Mouse (Mus musculus) MEL (cell line): Measurements from ENCODE around the gene Tvp23a. TPM values are rescaled to one million over a fixed set of nuclear protein-coding genes. Genes with fewer than 3 reads are reported as not detected.
A peak's percentile ranks its signal among the peaks of the same experiment; 100 is the strongest.

Source experiments
- DNase-seq: peaks from one replicate; pipeline ENCODE4 v3.0.0; 2011; ENCODE audit warnings: low read depth, low spot score
- H3K27ac ChIP-seq: 2 replicates; pipeline ENCODE4 v1.5.1; 2012; ENCODE audit warnings: low read depth, mild to moderate bottlenecking, control low read depth, low read length, moderate library complexity; ENCODE audit not compliant: control insufficient read depth
- H3K27me3 ChIP-seq, 2 experiments: fragments of 150-350 bp in 1 of 2; sonication (generic) in 1 of 2; 2 replicates each; pipeline ENCODE4 v1.6.1; 2012; ENCODE audit warnings: low read length in 2 of 2, mild to moderate bottlenecking in 2 of 2, improper control_type of control experiment in 1 of 2, moderate library complexity in 1 of 2; ENCODE audit not compliant: insufficient read depth in 2 of 2, control insufficient read depth in 1 of 2
- H3K36me3 ChIP-seq, 2 experiments: 2 replicates each; pipeline ENCODE4 v1.6.1; 2012 to 2014; ENCODE audit warnings: low read length in 2 of 2, improper control_type of control experiment in 1 of 2, inconsistent platforms in 1 of 2, mild to moderate bottlenecking in 1 of 2; ENCODE audit not compliant: insufficient read depth in 2 of 2, control insufficient read depth in 1 of 2
- H3K4me1 ChIP-seq, 2 experiments: fragments of 150-350 bp in 1 of 2; sonication (generic) in 1 of 2; 2 replicates each; pipeline ENCODE4 v1.6.1; 2012; ENCODE audit warnings: low read length in 2 of 2, improper control_type of control experiment in 1 of 2, mild to moderate bottlenecking in 1 of 2; ENCODE audit not compliant: insufficient read depth in 2 of 2, control insufficient read depth in 1 of 2
- H3K4me3 ChIP-seq, 2 experiments: fragments of 150-350 bp in 1 of 2; sonication (generic) in 1 of 2; 2 replicates each; pipeline ENCODE4 v1.5.1; 2012; ENCODE audit warnings: low read depth in 2 of 2, low read length in 2 of 2, mild to moderate bottlenecking in 2 of 2, moderate library complexity in 2 of 2, control low read depth in 1 of 2, improper control_type of control experiment in 1 of 2; ENCODE audit not compliant: control insufficient read depth in 1 of 2, insufficient read depth in 1 of 2
- H3K79me2 ChIP-seq: 2 replicates; pipeline ENCODE4 v1.6.1; 2012; ENCODE audit warnings: mild to moderate bottlenecking, low read length, moderate library complexity; ENCODE audit not compliant: control insufficient read depth, poor library complexity, insufficient read depth
- H3K9ac ChIP-seq: 2 replicates; pipeline ENCODE4 v1.6.1; 2012; ENCODE audit warnings: low read depth, mild to moderate bottlenecking, control low read depth, low read length, moderate library complexity; ENCODE audit not compliant: control insufficient read depth, poor library complexity, severe bottlenecking
- H3K9me3 ChIP-seq: fragments of 150-350 bp; sonication (generic); replicated peaks from 2 replicates; pipeline ENCODE4 v1.6.1; 2012; ENCODE audit warnings: mild to moderate bottlenecking, low read length, improper control_type of control experiment, moderate library complexity; ENCODE audit not compliant: insufficient read depth
- BHLHE40 ChIP-seq: IDR thresholded peaks from 2 replicates; pipeline ENCODE4 v1.6.1; 2012; ENCODE audit warnings: low read depth, mild to moderate bottlenecking, inconsistent platforms, low read length, improper control_type of control experiment, borderline replicate concordance
- CHD1 ChIP-seq: IDR thresholded peaks from 2 replicates; pipeline ENCODE4 v1.6.1; 2012; ENCODE audit warnings: low read depth, mild to moderate bottlenecking, inconsistent platforms, low read length, improper control_type of control experiment
- CHD2 ChIP-seq: IDR thresholded peaks from 2 replicates; pipeline ENCODE4 v1.6.1; 2011; ENCODE audit warnings: low read length, improper control_type of control experiment
- CTCF ChIP-seq, 3 experiments: IDR thresholded peaks in 2 of 3; conservative IDR thresholded peaks in 1 of 3; 2 replicates each; pipeline ENCODE4 v1.5.1; 2011 to 2012; ENCODE audit warnings: low read length in 3 of 3, low read depth in 2 of 3, mild to moderate bottlenecking in 2 of 3, improper control_type of control experiment in 1 of 3, inconsistent platforms in 1 of 3, mixed read lengths in 1 of 3, moderate library complexity in 1 of 3; ENCODE audit not compliant: control insufficient read depth in 1 of 3, insufficient read depth in 1 of 3, poor library complexity in 1 of 3, severe bottlenecking in 1 of 3
- ELF1 ChIP-seq: IDR thresholded peaks from 2 replicates; pipeline ENCODE4 v1.6.1; 2014; ENCODE audit warnings: low read depth, mild to moderate bottlenecking, inconsistent platforms, low read length, improper control_type of control experiment, moderate library complexity
- EP300 ChIP-seq, 2 experiments: IDR thresholded peaks; 2 replicates each; pipeline ENCODE4 v1.6.1; 2011; ENCODE audit warnings: improper control_type of control experiment in 2 of 2, low read length in 2 of 2, low read depth in 1 of 2, mild to moderate bottlenecking in 1 of 2
- ETS1 ChIP-seq: IDR thresholded peaks from 2 replicates; pipeline ENCODE4 v1.6.1; 2012; ENCODE audit warnings: low read depth, mild to moderate bottlenecking, inconsistent platforms, low read length, improper control_type of control experiment, moderate library complexity
- GABPA ChIP-seq: IDR thresholded peaks from 2 replicates; pipeline ENCODE4 v1.6.1; 2012; ENCODE audit warnings: low read depth, mild to moderate bottlenecking, inconsistent platforms, low read length, improper control_type of control experiment, moderate library complexity
- GATA1 ChIP-seq: IDR thresholded peaks from 2 replicates; pipeline ENCODE4 v1.6.1; 2011; ENCODE audit warnings: low read depth, low read length, improper control_type of control experiment
- HCFC1 ChIP-seq: IDR thresholded peaks from 2 replicates; pipeline ENCODE4 v1.6.1; 2012; ENCODE audit warnings: low read depth, mild to moderate bottlenecking, inconsistent platforms, low read length, improper control_type of control experiment, moderate library complexity
- JUND ChIP-seq: IDR thresholded peaks from 2 replicates; pipeline ENCODE4 v1.6.1; 2011; ENCODE audit warnings: low read depth, mild to moderate bottlenecking, improper control_type of control experiment, low read length
- KAT2A ChIP-seq: conservative IDR thresholded peaks from 2 replicates; pipeline ENCODE4 v1.6.1; 2012; ENCODE audit warnings: low read depth, low read length, improper control_type of control experiment, inconsistent platforms
- MAFK ChIP-seq: IDR thresholded peaks from 2 replicates; pipeline ENCODE4 v1.6.1; 2011; ENCODE audit warnings: low read depth, mild to moderate bottlenecking, low read length, improper control_type of control experiment, borderline replicate concordance
- MEF2A ChIP-seq: IDR thresholded peaks from 2 replicates; pipeline ENCODE4 v1.6.1; 2014; ENCODE audit warnings: low read depth, mild to moderate bottlenecking, inconsistent platforms, low read length, improper control_type of control experiment; ENCODE audit not compliant: poor library complexity, insufficient replicate concordance, severe bottlenecking; ENCODE audit errors: extremely low read depth
- MXI1 ChIP-seq: IDR thresholded peaks from 2 replicates; pipeline ENCODE4 v1.6.1; 2011; ENCODE audit warnings: mild to moderate bottlenecking, low read depth, low read length, improper control_type of control experiment
- MYB ChIP-seq: IDR thresholded peaks from 2 replicates; pipeline ENCODE4 v1.6.1; 2011; ENCODE audit warnings: mild to moderate bottlenecking, low read depth, low read length, improper control_type of control experiment
- MYC ChIP-seq: IDR thresholded peaks from 2 replicates; pipeline ENCODE4 v1.6.1; 2011; ENCODE audit warnings: low read depth, mild to moderate bottlenecking, low read length, improper control_type of control experiment, moderate library complexity
- NELFE ChIP-seq: IDR thresholded peaks from 2 replicates; pipeline ENCODE4 v1.6.1; 2011; ENCODE audit warnings: low read depth, low read length, improper control_type of control experiment
- NRF1 ChIP-seq: IDR thresholded peaks from 2 replicates; pipeline ENCODE4 v1.6.1; 2014; ENCODE audit warnings: low read depth, mild to moderate bottlenecking, inconsistent platforms, low read length, improper control_type of control experiment, moderate library complexity; ENCODE audit not compliant: poor library complexity, insufficient read depth, severe bottlenecking
- POLR2A ChIP-seq, 2 experiments: IDR thresholded peaks; 2 replicates each; pipeline ENCODE4 v1.6.1; 2011 to 2012; ENCODE audit warnings: low read length in 2 of 2, mild to moderate bottlenecking in 2 of 2, control low read depth in 1 of 2, improper control_type of control experiment in 1 of 2, low read depth in 1 of 2, moderate library complexity in 1 of 2; ENCODE audit not compliant: control insufficient read depth in 1 of 2, insufficient read depth in 1 of 2, poor library complexity in 1 of 2
- POLR2AphosphoS2 ChIP-seq: IDR thresholded peaks from 2 replicates; pipeline ENCODE4 v1.6.1; 2011; ENCODE audit warnings: low read length, improper control_type of control experiment
- RCOR1 ChIP-seq: IDR thresholded peaks from 2 replicates; pipeline ENCODE4 v1.6.1; 2012; ENCODE audit warnings: low read depth, mild to moderate bottlenecking, inconsistent platforms, low read length, improper control_type of control experiment
- SIN3A ChIP-seq: IDR thresholded peaks from 2 replicates; pipeline ENCODE4 v1.6.1; 2012; ENCODE audit warnings: low read length, improper control_type of control experiment, inconsistent platforms
- SMC3 ChIP-seq: IDR thresholded peaks from 2 replicates; pipeline ENCODE4 v1.6.1; 2011; ENCODE audit warnings: low read depth, low read length, improper control_type of control experiment
- TAL1 ChIP-seq: IDR thresholded peaks from 2 replicates; pipeline ENCODE4 v1.6.1; 2012; ENCODE audit warnings: mild to moderate bottlenecking, inconsistent platforms, low read length, moderate library complexity, mixed read lengths
- UBTF ChIP-seq: IDR thresholded peaks from 2 replicates; pipeline ENCODE4 v1.6.1; 2012; ENCODE audit warnings: low read depth, mild to moderate bottlenecking, inconsistent platforms, low read length, improper control_type of control experiment, moderate library complexity, borderline replicate concordance; ENCODE audit not compliant: insufficient read depth
- USF2 ChIP-seq, 2 experiments: IDR thresholded peaks; 2 replicates each; pipeline ENCODE4 v1.6.1; 2011 to 2012; ENCODE audit warnings: improper control_type of control experiment in 2 of 2, low read length in 2 of 2, borderline replicate concordance in 1 of 2, inconsistent platforms in 1 of 2, low read depth in 1 of 2, mild to moderate bottlenecking in 1 of 2; ENCODE audit not compliant: insufficient read depth in 1 of 2
- ZC3H11A ChIP-seq: IDR thresholded peaks from 2 replicates; pipeline ENCODE4 v1.6.1; 2012; ENCODE audit warnings: low read depth, mild to moderate bottlenecking, inconsistent platforms, low read length, improper control_type of control experiment
- ZKSCAN1 ChIP-seq: IDR thresholded peaks from 2 replicates; pipeline ENCODE4 v1.6.1; 2012; ENCODE audit warnings: low read depth, mild to moderate bottlenecking, inconsistent platforms, low read length, improper control_type of control experiment, moderate library complexity
- ZMIZ1 ChIP-seq: IDR thresholded peaks from 2 replicates; pipeline ENCODE4 v1.6.1; 2012; ENCODE audit warnings: low read depth, mild to moderate bottlenecking, inconsistent platforms, low read length, improper control_type of control experiment, moderate library complexity
- ZNF384 ChIP-seq: IDR thresholded peaks from 2 replicates; pipeline ENCODE4 v1.6.1; 2012; ENCODE audit warnings: low read depth, mild to moderate bottlenecking, inconsistent platforms, low read length, improper control_type of control experiment
- polyA plus RNA-seq, 2 experiments: library from polyadenylated mRNA; stranded (reverse) in 1 of 2; unstranded in 1 of 2; fragments of >175 nt in 1 of 2; fragments of >200 nt in 1 of 2; gene quantifications; 2 replicates each; pipeline versions ENCODE4 v1.2.1 to v1.2.4; 2012; ENCODE audit warnings: low replicate concordance in 2 of 2, low read depth in 1 of 2; ENCODE audit not compliant: insufficient read length in 2 of 2, insufficient read depth in 1 of 2, missing spikeins in 1 of 2
- total RNA-seq: library from RNA; depleted of rRNA; stranded (reverse); fragments of 300-350 nt; gene quantifications from 2 replicates; pipeline ENCODE4 v1.2.3, GENCODE M21; 2012

The Tvp23a gene
- total and polyA plus RNA-seq, 3 experiments = 0.31 to 0.81 TPM; not detected in 1

- TF ChIP-seq ZNF384 (no peak), CTCF (IDR thresholded peaks at IDR 0.05 in 2 of 3, conservative IDR thresholded peaks at IDR 0.05 in 1 of 3; ENCODE audit: control insufficient read depth in 1 of 3, insufficient read depth in 1 of 3, low read depth in 2 of 3, low read length in 3 of 3, poor library complexity in 1 of 3, severe bottlenecking in 1 of 3) (no peak), MXI1 (peak; percentile 49), ELF1 (peak; percentile 90), SIN3A (peak; percentile 82)
- TF ChIP-seq, all 39 proteins: peak for 13
Observed at GRCm38 (mm10) chr16:10411764-10412746, 35.1 kb downstream of the Tvp23a start, which contains the start of gene Nubp1 (continued).

GRCm38 (mm10) chr16:10399160-10399559, 48.0 kb downstream of the Tvp23a start:
- H3K36me3 ChIP-seq = no peaks in the 10 kb centered on the region
- no peak overlapping the region for H3K4me3 ChIP-seq
- H3K27ac ChIP-seq = no peak overlapping the region
- H3K4me1 ChIP-seq = no peaks in the 10 kb centered on the region
- H3K9me3 ChIP-seq = no peaks in the 10 kb centered on the region
- no peaks in the 10 kb centered on the region for H3K79me2 ChIP-seq
- peaks cover 0 to 2% of the 10 kb centered on the region in 2 experiments; a peak in 1 of 4 replicates for H3K27me3 ChIP-seq
- DNase-seq = peak; percentile 72
- no peak overlapping the region for H3K9ac ChIP-seq
- TF ChIP-seq SIN3A (no peak), RCOR1 (no peak), NELFE (no peak), ZKSCAN1 (no peak), ZNF384 (0 out of 2 replicates have a peak, but pooled peaks have one; percentile 24), BHLHE40 (0 out of 2 replicates have a peak, but pooled peaks have one; percentile 30), SMC3 (peak; percentile 97), ZC3H11A (peak; percentile 89), GATA1 (peak; percentile 67), UBTF (no peak), GABPA (no peak), ZMIZ1 (no peak), HCFC1 (no peak), CHD1 (no peak), CHD2 (no peak), KAT2A (no peak), MYC (0 out of 2 replicates have a peak, but pooled peaks have one; percentile 18), TAL1 (no peak), NRF1 (no peak), USF2 (IDR thresholded peaks at IDR 0.05; ENCODE audit: borderline replicate concordance in 1 of 2, insufficient read depth in 1 of 2, low read depth in 1 of 2, low read length in 2 of 2) (no peak), EP300 (IDR thresholded peaks at IDR 0.05; ENCODE audit: low read depth in 1 of 2, low read length in 2 of 2) (no peak), POLR2AphosphoS2 (no peak), MYB (no peak), ETS1 (no peak), JUND (no peak), CTCF (IDR thresholded peaks at IDR 0.05 in 2 of 3, conservative IDR thresholded peaks at IDR 0.05 in 1 of 3; ENCODE audit: control insufficient read depth in 1 of 3, insufficient read depth in 1 of 3, low read depth in 2 of 3, low read length in 3 of 3, poor library complexity in 1 of 3, severe bottlenecking in 1 of 3) (peak; percentile 82 to 96 (median 92)), MEF2A (no peak), MAFK (no peak), MXI1 (no peak), POLR2A (IDR thresholded peaks at IDR 0.05; ENCODE audit: control insufficient read depth in 1 of 2, insufficient read depth in 1 of 2, low read depth in 1 of 2, low read length in 2 of 2, poor library complexity in 1 of 2) (no peak)
